Mouse (Mus musculus) liver, postnatal 0 days (tissue): ENCODE measurements around the gene Hoxa7.

ENCODE experiments used
- CTCF ChIP-seq: sonication (generic); IDR thresholded peaks from 2 replicates; pipeline ENCODE4 v1.5.1; 2016; ENCODE audit warnings: antibody characterized with exemption, low read depth
- EP300 ChIP-seq: IDR thresholded peaks from 2 replicates; pipeline ENCODE4 v1.6.1; 2016; ENCODE audit warnings: antibody characterized with exemption, low read depth, mild to moderate bottlenecking

DNA sequence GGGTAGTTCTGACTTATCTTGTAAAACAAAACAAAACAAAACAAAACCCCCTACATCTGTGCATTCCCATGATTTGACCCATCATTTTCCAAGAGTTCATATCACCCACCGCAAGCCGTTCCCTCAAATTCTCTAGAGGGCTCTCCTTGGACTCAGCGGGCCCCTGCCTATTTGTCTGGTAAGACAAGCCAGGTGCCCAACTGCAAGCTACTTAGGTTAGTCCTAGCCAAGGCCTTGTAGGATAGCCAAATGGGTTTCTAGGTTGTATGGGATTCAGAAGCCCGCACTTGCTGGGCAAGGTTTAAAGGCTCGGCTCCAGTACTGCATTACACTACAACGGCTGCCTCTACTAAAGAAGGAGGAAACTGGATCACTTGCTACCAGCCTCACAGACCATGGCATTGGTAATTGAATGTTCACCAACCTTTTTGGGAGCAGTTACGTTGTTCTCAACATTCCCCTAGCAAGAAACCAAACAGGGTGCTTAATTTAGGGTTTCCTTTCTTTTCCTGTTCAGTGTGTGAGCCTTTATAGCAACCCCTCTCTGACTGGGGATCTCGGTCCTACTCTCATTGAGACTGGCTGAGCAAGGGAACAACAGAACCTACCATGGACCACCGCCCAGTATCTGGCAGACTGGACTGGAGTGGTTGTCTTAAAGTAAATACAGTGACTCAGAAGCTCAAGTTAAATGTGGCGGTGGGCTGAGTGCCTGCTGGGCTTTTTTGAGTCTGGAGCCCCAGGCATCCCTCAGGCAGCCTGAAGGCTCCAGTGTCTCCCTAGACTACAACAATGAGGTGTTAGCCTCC, 15.9 kb upstream of the Hoxa7 start:
- TF ChIP-seq CTCF = no peak
- TF ChIP-seq EP300 = no peak
